23 mouse cellular contexts compared by ENCODE assay signal in the genomic region with DNA sequence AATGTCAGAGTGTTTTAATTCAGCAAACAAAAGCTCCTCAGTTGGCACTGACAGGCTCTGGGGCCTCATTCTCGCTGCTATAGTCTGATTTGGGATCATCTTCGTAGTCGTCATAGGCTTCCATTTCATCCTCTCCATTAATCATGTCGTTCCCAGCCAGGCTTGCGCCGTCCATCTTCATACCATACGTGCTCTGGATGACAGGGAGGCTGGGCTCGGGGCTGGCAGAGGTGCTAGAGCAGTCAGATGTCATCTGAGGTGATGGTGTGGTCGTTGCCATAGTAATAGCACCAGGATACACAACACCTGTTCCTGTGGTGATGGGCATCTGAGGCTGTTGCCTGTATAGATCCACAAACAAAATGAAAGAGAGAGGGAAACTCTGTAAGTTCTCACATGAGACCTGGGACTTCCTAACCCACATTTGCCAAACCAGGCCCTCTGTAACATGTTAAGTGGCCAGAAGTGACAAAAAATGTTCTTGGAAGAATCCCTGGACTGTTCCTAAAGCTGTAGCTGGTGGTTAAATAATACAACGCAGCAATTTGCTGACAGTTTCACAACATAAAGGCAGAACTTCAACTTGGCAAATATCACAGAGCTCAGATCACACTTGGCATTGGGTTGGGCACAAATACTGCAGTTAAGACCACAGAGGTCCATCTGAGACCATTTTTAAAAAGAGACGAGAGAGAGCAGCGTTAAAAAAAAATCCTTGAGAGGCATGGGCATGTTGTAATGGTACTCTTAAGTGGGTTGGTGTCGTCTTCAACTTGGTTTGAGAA.
DNase-seq lines count a peak whose midpoint lies in the region; ATAC-seq and TF ChIP-seq lines count a peak whose summit lies in the region.
"Had no signal": no experiment of that assay in that cellular context is flagged by ENCODE, and none has a peak within 500 bp of the region (broad histone marks: within the 10 kb centered on the region; RNA-seq: fewer than 3 reads in every experiment).

No protein-coding gene starts in this region.

- no peak overlapping the region for H3K4me3 ChIP-seq in heart, adult 2 months
- H3K4me3 ChIP-seq in hindbrain, postnatal 0 days (ENCODE audit: low read length): no peak overlapping the region
- no peak overlapping the region for H3K4me3 ChIP-seq in hindbrain, embryonic 13.5 days
- H3K4me3 ChIP-seq: embryonic facial prominence, embryonic 15.5 days; forebrain, embryonic 10.5 days; limb, embryonic 10.5 days; liver, embryonic 12.5 days; megakaryocyte, embryonic 14.5 days had no signal

- H3K27ac ChIP-seq in heart, adult 2 months: peak overlapping the region; percentile 28
- 0 out of 2 replicates have a peak overlapping the region, but pooled peaks have one; percentile 16 for H3K27ac ChIP-seq in hindbrain, postnatal 0 days
- no peak overlapping the region for H3K27ac ChIP-seq in hindbrain, embryonic 13.5 days
- H3K27ac ChIP-seq: embryonic facial prominence, embryonic 15.5 days; forebrain, embryonic 10.5 days; limb, embryonic 10.5 days; liver, embryonic 12.5 days had no signal

- ATAC-seq in hindbrain, postnatal 0 days: no peak
- ATAC-seq in hindbrain, embryonic 13.5 days (ENCODE audit: low FRiP score): no peak
- ATAC-seq: forebrain, postnatal 0 days; intestine, embryonic 16.5 days; liver, embryonic 12.5 days had no signal

- peak overlapping the region; percentile 24; the same call in 1 of the 2 replicates for H3K4me2 ChIP-seq in hindbrain, postnatal 0 days (ENCODE audit: low read depth, low read length)
- H3K4me2 ChIP-seq in hindbrain, embryonic 13.5 days: no peak overlapping the region
- H3K4me2 ChIP-seq: embryonic facial prominence, embryonic 15.5 days; liver, embryonic 12.5 days had no signal

- WGBS in heart, adult 2 months: 55% methylated on average over 13 of the region's 13 CpGs
- 53% methylated on average over 13 of the region's 13 CpGs for WGBS in hindbrain, postnatal 0 days
- 59% methylated on average over 13 of the region's 13 CpGs for WGBS in hindbrain, embryonic 13.5 days

- no peak for TF ChIP-seq POLR2A in heart, adult 2 months (IDR thresholded peaks at IDR 0.05; ENCODE audit: insufficient read depth, low read depth, low read length)

- H3K79me2 ChIP-seq in heart, adult 2 months (replicated peaks; ENCODE audit: control insufficient read depth, insufficient read depth, low read length): no peaks in the 10 kb centered on the region

- no peak overlapping the region for H3K9ac ChIP-seq in heart, adult 2 months (ENCODE audit: low read depth, low read length)
- no peak overlapping the region for H3K9ac ChIP-seq in hindbrain, postnatal 0 days (replicated peaks; ENCODE audit: low read length)
- H3K9ac ChIP-seq in hindbrain, embryonic 13.5 days: no peak overlapping the region
- H3K9ac ChIP-seq: embryonic facial prominence, embryonic 15.5 days; forebrain, postnatal 0 days; liver, embryonic 12.5 days had no signal

- H3K4me1 ChIP-seq in heart, adult 2 months (ENCODE audit: control insufficient read depth, insufficient read depth, low read length): peaks cover 5% of the 10 kb centered on the region; the same call in 1 of the 2 replicates
- peaks cover 6% of the 10 kb centered on the region; the same call in 1 of the 2 replicates for H3K4me1 ChIP-seq in hindbrain, postnatal 0 days (ENCODE audit: insufficient read depth, low read length)
- peaks cover 5% of the 10 kb centered on the region for H3K4me1 ChIP-seq in hindbrain, embryonic 13.5 days (replicated peaks)
- H3K4me1 ChIP-seq: embryonic facial prominence, embryonic 15.5 days; liver, embryonic 12.5 days; megakaryocyte, embryonic 14.5 days had no signal

- intact Hi-C loops in heart, adult 2 months (cut with DNase I): no loop called here
- intact Hi-C loops in gastrocnemius, postnatal 14 days (cut with DNase I; ENCODE audit: low total_unique reads): no loop called here

- no peaks in the 10 kb centered on the region for H3K36me3 ChIP-seq in heart, adult 2 months (ENCODE audit: control insufficient read depth, insufficient read depth, low read length)
- H3K36me3 ChIP-seq in hindbrain, postnatal 0 days (ENCODE audit: insufficient read depth, low read length): no peaks in the 10 kb centered on the region
- H3K36me3 ChIP-seq in hindbrain, embryonic 13.5 days: no peaks in the 10 kb centered on the region
- H3K36me3 ChIP-seq: embryonic facial prominence, embryonic 15.5 days had no signal

- no peak for TF ChIP-seq EP300 in heart, adult 2 months (IDR thresholded peaks at IDR 0.05; ENCODE audit: insufficient read depth, low read depth, low read length)

- DNase-seq in heart, adult 2 months: peak in 1 of 2 experiments; percentile 29
- no peak for DNase-seq in heart, adult 8-10 months (ENCODE audit: low spot score)
- DNase-seq in hindbrain, postnatal 0 days (ENCODE audit: low spot score): no peak
- peak; percentile 14 for DNase-seq in Muller cell, postnatal 12 days (ENCODE audit: inconsistent ontology term)
- peak; percentile 73 for DNase-seq in gastrocnemius, postnatal 14 days
- no peak for DNase-seq in right cerebral cortex, postnatal 14 days
- DNase-seq in adrenal gland, postnatal 14 days: no peak
- DNase-seq: adrenal gland, postnatal 36 days; cerebellum, adult 18-20 months; cerebellum, postnatal 36 days; forebrain, postnatal 0 days; kidney, postnatal 25 days; lung, adult 2 months; retina, postnatal 1 day; thymus, postnatal 36 days had no signal

- no peaks in the 10 kb centered on the region for H3K9me3 ChIP-seq in hindbrain, postnatal 0 days (ENCODE audit: low read length)
- no peaks in the 10 kb centered on the region for H3K9me3 ChIP-seq in hindbrain, embryonic 13.5 days
- H3K9me3 ChIP-seq: embryonic facial prominence, embryonic 15.5 days; forebrain, embryonic 10.5 days; limb, embryonic 10.5 days; liver, embryonic 12.5 days; megakaryocyte, embryonic 14.5 days had no signal

- TF ChIP-seq CTCF in heart, adult 2 months (IDR thresholded peaks at IDR 0.05): no peak
- TF ChIP-seq CTCF in hindbrain, postnatal 0 days (IDR thresholded peaks at IDR 0.05; ENCODE audit: low read depth): no peak

- H3K27me3 ChIP-seq in heart, adult 2 months (ENCODE audit: control insufficient read depth, insufficient read depth, low read length): no peaks in the 10 kb centered on the region
- H3K27me3 ChIP-seq in hindbrain, postnatal 0 days (ENCODE audit: insufficient read depth, low read length): no peaks in the 10 kb centered on the region
- H3K27me3 ChIP-seq in hindbrain, embryonic 13.5 days: no peaks in the 10 kb centered on the region
- H3K27me3 ChIP-seq: CH12.LX; liver, embryonic 12.5 days had no signal

Comparison
In these comparisons a context has a peak if more than half of its experiments do, and no peak if none do; other contexts are left out.
1. DNase-seq: peak in Muller cell, postnatal 12 days (single experiment) and gastrocnemius, postnatal 14 days (single experiment); none in heart, adult 8-10 months (single experiment), hindbrain, postnatal 0 days (single experiment), right cerebral cortex, postnatal 14 days (single experiment) and adrenal gland, postnatal 14 days (single experiment).